Mouse (Mus musculus) brain, embryonic 14.5 days (tissue): ENCODE measurements around the gene Tmem273.

Experiments
- CTCF ChIP-seq: fragments of 200-500 bp; IDR thresholded peaks from 2 replicates; pipeline ENCODE4 v1.5.1; 2012; ENCODE audit warnings: inconsistent platforms, mild to moderate bottlenecking, moderate library complexity, borderline replicate concordance; ENCODE audit not compliant: insufficient read depth, insufficient read length; ENCODE audit errors: extremely low read depth
- POLR2A ChIP-seq: fragments of 200-500 bp; IDR thresholded peaks from 2 replicates; pipeline ENCODE4 v1.6.1; 2012; ENCODE audit warnings: mild to moderate bottlenecking, inconsistent platforms, borderline replicate concordance; ENCODE audit not compliant: poor library complexity, insufficient read depth, insufficient read length, severe bottlenecking; ENCODE audit errors: extremely low read depth

DNA sequence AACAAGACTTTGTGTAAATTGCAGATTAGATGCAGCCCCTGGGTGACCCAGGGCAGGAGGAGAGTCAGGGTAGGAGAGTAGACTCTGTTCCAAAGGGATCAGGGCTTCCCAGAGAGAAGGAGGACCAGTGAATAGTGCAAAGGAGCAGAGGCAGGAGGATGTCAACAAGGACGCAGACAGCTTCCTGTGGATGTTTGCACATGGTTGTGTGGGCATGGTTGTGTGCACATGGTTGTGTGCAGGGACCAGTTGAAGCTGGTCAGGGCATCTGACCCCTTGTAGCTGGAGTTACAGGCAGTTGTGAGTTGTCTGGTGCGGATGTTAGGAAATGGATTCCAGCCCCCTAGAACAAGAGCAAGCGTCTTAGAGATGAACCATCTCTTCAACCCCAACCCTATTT lies 12.3 kb upstream of the Tmem273 start:
- TF ChIP-seq CTCF (no peak), POLR2A (no peak)
